Mouse (Mus musculus) left cerebral cortex, adult 11 months (tissue): ENCODE measurements around the gene Mettl1.
A peak's percentile ranks its signal among the peaks of the same experiment; 100 is the strongest.
"Not testable (repeated sequence)": the region's sequence is repeated elsewhere in the genome, so short reads cannot be mapped to it uniquely, and the experiment has no call there.

Experiments used
- DNase-seq: peaks from one replicate; pipeline ENCODE4 v3.0.0; 2022; ENCODE audit warnings: low spot score

The Mettl1 gene

DNA sequence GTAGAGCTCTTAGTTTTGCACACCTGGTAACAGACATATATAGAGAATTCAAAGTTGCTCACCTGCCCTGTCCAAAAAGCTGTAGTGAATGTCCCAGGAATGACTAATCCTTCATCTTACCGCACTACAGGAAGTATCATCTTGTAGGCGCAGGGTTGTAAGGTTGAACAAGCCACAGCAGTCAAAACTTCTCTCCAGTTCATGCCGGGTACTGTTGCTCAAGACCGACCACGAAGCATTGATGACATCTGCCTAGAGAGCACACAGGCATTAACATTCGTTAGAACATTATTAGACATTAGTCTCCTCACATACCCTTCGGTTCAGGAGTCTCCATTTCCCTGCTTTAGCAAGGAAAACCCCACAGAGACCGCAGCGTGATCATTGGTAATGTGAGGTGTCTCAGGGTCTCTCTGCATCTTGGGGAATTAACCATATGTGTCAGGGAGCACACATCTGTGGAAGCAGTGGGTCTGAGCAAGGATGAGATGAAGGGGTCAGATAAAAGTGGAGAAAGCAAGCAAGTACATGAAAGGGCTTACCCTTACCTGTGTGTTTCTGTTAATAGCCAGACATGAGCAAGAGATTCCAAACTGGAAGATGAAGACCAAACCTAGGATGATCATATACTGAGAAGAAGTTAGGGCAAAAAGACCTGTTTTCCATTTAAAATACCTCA, 27.3 kb downstream of the Mettl1 start:
- DNase-seq, result no peak

- DNase-seq, result no peak
Observed at GRCm38 (mm10) chr10:127069281-127070189, 28.3 kb downstream of the Mettl1 start.

GRCm38 (mm10) chr10:127070190-127071121, 29.2 kb downstream of the Mettl1 start, which contains the start of gene Tspan31:
Gene Tspan31, minus strand, starts transcription at chr10:127070264.
- DNase-seq, result peak; percentile 94

DNA sequence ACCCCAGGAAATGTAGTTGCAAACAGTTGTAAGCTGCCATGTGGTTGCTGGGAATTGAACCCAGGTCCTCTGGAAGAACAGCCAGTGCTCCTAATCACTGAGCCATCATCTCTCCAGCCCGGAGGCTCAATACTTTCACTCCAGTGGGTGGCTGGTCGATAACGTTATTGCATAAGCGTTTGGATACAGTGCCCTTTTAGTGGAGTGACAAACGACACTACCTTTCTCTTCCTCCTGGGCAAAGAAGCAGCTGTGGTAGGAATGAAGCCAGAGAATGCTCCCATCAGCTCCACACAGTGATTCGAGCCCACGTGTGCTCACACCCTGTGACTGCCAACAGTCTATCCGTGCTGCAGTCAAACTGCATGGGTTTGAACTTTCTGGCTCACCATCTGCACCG, 30.0 kb downstream of the Mettl1 start:
- no peak for DNase-seq

DNA sequence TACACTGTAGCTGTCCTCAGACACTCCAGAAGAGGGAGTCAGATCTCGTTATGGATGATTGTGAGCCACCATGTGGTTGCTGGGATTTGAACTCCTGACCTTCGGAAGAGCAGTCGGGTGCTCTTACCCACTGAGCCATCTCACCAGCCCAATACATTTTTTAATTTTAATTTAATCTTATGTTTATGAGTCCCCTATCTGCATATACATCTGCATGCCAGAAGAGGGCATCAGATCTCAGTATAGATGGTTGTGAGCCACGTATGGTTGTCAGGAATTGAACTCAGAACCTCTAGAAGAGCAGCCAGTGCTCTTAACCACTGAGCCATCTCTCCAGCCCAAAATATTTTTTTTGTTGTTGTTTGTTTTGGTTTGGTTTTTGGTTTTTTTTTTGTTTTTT, 31.1 kb downstream of the Mettl1 start:
- DNase-seq, result not testable (repeated sequence)

- not testable (repeated sequence) for DNase-seq
Observed at GRCm38 (mm10) chr10:127072969-127073368, 31.8 kb downstream of the Mettl1 start.

DNA sequence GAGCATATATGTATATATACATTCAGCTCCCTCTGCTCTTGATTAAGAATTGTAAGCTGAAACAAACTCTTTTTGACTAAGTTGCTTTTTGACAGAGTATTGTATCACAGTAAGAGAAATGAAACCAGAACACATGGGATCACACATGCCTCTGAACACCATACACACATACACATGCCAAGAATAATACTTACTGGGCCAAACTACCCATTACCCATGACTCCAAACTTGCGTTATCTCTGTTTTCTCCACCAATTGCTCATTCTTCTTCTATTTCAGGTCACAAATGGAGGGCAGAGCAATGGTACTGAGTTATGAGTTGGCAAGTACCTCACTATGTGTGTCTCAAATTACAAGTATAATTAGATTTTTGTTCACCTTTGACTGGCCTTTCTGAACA, 32.8 kb downstream of the Mettl1 start:
- no peak for DNase-seq

- DNase-seq, result no peak
Observed at GRCm38 (mm10) chr10:127075080-127075479, 33.9 kb downstream of the Mettl1 start, which contains the start of gene Agap2. Gene Agap2, plus strand, starts transcription at chr10:127075284.

DNA sequence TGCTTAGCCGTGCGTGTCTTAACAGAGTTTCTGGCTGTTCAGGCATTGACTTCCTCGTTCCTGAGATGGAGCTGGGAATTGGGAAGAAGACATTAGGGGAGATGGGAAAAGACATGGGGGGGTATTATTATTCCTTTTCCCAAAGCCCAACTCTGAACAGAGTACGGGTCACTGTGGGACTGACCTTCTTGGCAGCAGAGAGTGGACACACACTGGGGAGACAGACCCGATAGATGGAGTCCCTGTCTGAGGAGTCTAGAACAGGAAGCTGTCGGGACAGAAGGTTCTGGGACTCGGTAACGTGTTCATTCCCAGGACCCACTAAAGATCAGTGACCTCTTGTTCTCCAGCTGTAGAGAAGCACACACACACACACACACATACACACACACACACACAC, 34.4 kb downstream of the Mettl1 start:
- DNase-seq, result no peak

DNA sequence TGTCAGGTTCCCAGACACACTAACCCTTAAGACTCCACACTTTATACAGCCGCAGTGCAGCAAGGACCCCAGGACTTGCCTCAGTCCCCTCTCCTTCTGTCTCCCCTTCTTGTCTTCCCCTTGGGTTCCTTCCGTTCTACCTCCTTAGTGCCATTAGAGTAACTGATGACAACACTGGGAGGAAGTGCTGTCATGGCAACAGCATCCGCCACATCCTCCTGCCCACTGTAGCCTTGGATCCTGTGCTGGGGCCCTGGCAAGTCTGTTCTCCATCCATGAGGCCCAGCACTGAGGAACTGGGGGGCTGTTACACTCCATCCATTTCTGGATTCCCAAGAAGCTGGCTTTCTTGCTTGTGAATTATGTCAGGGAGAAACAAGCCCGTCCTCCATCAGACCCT, 34.9 kb downstream of the Mettl1 start:
- DNase-seq, result no peak

GRCm38 (mm10) chr10:127077515-127077914, 36.3 kb downstream of the Mettl1 start:
- no peak for DNase-seq

DNA sequence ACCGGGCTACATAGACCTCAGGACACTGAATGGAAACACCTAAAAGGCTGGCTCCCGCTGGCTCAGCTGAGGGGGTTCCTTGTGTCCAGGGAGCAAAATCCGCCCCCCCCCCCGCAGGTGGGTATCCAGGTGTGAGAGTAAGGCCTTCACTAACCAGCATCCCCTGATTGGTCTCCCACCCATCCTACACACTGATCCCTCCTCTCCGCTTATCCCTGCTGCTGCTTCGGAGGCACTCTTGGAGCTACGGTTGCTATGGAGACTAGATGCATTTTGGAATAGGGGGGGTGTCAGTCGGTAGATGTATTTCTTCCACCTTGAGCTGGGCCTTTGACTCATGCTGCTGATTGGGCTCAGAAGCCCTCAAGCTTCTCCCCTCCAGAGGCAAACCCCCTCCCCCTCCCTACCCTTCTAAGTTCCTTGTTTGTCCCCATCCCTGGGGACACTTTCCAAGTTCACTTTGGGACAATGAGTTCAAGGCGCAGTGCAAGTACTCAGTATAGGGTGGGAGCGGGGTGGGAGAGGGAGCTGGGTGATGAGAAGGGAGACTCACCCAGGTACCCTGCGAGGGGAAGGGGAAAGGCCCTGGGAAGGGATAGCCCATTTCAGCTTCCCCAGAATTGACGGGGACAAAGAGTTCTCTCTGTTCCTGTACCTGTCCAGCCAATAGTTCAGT, 36.9 kb downstream of the Mettl1 start:
- peak; percentile 73 for DNase-seq

DNA sequence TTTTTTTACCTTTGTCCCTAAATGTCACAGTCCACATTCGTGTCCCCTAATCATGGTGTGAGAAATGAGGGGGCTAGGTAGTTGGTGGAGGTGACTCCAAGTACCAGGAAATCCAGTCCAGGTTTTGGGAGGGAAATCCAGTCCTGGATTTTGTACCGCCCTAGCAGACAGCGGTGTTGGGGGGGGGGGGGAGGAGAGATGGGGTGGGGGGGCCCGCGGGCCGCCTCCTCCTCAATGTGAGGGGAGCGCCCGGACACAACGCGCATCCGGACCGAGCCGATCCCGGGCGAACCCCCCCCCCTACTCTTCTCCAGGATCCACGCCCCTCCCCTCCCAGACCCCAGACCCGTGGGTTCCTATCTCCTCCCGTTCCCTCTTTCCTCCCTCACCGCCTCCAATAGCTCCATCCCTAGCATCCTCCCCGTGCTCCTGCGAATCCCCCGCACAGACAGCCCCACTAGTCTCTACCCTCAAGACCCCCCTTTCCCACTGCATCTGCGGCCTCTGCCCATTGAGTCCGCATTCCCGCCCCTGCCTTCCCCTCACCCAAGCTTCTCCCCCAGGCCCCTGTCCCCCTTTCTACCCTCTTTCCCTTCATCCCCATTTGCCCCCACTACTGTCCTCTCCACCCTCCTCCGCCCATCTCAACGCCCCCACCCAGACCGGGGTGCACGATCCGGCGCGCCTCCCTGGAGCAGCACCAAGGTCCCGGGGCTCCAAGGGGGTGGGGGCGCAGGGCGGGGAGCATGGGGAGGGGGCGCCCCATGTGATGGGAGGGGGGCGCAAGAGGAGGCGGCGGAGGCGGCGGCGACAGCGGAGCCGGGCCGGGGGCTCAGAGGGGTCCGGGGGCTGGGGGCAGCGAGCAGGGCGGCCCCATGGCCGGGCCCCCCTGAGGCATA, 37.7 kb downstream of the Mettl1 start:
- no peak for DNase-seq

- DNase-seq, result no peak
Observed at GRCm38 (mm10) chr10:127079665-127080391, 38.6 kb downstream of the Mettl1 start.

- DNase-seq, result no peak
Observed at GRCm38 (mm10) chr10:127080901-127081780, 39.9 kb downstream of the Mettl1 start.

DNA sequence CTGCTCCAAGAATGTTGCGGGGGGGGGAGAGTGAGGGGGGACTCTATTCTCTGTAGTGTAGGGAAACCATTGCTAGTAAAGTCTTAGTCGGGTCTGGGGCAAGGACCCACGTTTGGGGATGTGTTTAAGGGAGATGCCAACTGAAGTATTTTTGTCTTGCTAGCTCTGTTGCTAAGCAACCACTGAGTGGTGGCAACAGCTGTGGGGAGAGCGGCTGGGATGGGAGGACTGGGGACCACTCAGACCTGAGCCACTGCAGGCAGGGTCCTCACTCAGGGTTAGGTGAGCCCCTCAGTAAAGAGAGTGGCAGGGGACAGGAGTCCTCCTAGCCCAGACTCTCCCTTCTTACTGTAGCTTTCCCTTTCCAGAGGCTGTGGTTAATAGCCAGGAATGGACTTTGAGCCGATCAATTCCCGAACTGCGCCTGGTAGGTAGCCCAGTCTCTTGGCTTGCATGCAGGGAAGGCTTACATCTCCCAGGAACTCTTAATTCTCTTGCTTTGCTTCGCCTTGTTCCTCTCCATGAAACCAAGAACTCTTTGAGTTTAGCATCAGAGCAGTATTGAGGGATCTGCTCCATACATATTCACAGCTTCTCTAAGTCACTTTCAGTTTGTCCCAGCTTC, 40.9 kb downstream of the Mettl1 start:
- no peak for DNase-seq

GRCm38 (mm10) chr10:127083292-127083914, 42.2 kb downstream of the Mettl1 start:
- DNase-seq, result no peak

DNA sequence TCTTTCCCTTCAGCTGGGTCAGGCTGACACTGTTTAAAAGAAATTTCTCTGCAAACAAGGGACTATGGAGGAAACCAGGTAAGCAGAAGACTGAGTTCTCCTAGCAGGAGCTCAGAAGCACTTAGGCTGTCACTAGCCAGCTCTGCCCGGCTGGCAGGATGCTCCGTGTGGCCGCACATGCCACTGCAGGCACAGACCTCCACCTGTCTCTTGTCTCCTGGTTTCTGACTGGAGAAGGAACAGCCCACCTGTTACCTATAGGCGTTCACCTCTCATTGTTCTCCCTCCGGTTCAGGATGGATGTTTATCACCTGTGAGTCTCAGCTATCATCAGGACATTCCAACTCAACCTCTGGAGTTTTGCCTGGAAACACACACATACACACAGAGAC, 42.7 kb downstream of the Mettl1 start:
- DNase-seq, result no peak
